Mouse (Mus musculus) frontal cortex, postnatal 10 days (tissue): ENCODE results near the gene Usp47.

Source experiments
- DNase-seq, 2 experiments: peaks; one replicate each; pipeline ENCODE4 v3.0.0; 2022; ENCODE audit warnings: low spot score in 2 of 2, mixed read lengths in 1 of 2

Gene Usp47

DNA sequence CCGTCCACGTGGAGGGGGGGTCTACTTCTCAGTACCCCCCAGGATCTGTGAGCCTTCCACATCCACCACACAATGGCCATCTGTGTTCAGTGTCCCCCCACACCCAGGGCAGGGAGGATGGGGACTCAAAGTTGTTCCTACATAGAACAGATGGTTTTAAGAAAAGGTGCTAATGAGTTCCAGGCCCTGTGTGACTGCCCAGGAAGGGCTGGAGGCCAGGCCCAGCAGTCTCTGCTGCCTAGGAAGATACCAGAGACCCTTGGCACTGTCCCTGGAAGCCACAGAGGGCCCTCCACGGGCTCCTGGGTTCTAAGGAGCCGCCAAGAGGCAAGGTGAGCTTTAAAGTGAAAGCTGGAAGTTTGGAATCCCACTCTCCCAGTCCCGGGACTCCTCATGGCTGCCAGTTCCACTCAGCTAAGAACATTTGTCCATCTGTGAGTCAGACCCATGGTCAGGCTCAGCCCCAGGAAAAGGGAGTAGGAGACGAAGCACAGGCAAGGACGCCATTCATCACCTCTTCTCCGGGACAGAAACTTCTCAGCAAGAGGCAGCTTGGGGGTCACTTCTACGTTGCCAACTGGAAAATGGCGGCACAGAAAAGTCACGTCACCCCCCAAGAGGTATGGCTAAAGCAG, 98.7 kb downstream of the Usp47 start:
- no peak for DNase-seq

DNA sequence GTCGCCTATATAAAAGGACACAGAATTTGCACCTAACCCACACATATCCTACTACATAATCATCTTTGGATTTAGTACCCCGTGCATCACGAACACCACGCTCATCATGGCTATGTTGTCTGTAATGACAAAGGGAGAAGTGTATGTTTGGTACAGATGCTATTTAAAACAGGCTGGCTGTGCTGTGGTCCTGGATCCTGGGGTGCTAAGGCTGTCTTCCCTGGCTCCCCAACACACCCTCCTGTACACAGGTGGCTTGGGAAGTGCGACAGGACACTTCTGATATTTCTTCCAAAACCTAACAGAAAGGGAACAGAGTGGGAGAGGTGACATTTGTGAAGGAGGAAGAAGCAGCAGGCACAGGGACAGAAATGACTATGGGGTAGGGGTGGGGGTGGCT, 100.3 kb downstream of the Usp47 start:
- DNase-seq = no peak

DNA sequence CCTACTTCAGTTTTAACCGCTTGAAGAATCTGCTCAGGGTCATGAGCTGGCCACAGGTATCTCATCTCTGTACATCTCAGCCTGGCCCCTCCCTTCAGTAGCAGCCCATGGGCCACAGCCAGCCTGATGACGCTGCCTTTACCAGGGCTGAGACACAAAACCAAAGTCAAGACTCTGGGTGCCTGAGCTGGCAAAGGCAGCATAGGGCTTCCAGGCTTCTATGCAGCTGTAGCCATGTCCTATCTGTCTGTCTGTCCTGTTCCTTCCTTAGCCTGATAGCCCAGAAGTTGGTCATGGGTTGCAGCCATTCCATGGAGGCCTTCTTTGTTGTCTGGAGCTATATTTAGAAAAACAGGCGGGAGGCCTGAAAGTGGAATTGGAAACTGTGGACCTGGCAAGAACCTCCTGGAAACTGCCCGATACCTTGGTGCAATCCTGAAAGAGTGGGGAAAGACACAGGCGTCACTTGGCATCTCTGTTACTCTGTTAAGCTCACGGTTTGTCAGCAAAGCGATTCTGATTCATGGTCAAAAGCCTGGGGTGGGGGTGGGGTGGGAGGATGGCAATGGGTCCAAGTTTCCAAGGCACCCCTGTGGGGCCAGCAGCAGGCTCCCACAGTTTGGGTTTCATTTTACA, 102.4 kb downstream of the Usp47 start:
- DNase-seq = no peak

DNA sequence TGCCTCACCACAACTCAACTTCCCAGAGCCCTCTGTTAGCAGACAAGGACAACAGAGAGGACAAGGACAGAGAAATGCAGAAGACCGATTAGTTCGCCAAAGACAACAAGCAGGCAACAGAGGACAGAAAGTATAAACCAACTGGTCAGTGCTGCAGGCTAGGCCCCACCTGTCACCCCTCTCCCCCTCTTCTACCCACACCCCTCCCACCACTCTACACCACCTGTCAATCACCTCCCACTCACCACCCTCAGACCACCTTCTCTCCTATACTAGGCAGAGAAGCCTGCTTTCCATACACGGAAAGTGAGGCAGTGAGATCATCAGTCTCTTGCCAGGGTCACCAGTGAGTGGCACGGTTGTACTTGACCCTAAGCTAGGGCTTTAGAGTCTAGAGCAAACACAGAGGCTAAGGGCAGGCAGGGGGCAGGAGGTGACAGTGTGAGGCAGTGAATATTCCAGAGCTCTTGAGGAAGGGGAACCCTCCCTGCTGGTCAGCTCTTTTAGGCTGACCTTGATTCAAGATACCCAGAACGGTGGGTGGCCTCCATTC, 103.9 kb downstream of the Usp47 start:
- no peak for DNase-seq

DNA sequence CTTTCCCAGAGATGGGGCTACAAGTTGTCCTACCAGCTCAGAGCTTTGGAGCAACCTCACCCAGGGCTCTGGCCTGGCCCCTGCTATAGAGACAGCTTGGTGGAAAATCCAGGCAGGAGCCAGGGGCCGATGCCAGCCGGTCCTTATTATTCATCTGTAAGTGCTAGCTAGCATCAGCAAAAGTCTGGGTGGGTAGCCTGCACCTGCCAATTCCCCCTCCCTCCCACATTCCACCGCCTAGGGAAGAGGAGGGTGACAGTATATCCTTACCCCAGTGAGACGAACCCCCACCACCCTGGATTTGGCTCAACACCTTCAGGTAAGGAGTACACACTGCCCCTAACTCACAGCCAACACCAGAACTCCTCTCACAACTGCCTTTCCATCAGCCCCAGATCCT, 104.7 kb downstream of the Usp47 start:
- DNase-seq = no peak

DNA sequence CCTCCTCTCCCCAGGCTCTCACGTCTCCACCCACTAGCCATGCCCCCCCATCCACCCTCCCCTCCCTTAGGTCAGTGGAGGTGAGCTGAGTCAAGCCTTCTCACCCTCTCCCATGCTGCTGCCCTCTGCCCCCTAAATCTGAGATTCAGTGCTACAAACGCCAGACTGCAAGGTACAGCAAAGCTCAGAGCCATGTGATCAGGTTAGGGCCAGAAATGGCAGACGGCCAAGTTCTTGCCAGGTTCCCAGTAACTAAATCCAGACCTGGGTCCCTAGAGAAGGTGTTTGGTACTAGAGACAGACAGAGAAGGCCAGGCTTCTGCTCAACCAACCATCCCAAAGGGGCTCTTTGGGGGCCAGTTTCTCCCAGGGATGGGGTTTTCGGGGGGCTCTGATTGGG, 105.5 kb downstream of the Usp47 start:
- no peak for DNase-seq

DNA sequence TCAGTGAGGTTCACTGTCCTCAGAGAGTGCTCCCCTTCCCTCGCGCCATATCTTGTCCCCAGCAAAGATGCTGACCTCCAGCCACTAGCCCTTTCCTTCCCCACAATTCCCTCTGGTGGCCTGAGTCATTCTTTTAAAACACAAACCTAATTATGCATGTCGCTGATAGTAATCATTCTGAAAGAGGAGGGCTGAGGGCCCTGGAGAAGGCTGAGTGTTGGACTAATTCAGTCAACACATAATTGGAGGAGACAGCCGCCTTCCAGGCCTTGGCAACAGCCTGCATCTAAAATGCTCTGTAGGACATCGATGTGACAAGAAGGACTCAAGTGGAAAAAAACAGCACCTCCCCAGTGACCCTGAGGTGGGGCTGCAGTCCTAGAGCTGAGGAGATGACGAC, 106.5 kb downstream of the Usp47 start:
- no peak for DNase-seq

DNA sequence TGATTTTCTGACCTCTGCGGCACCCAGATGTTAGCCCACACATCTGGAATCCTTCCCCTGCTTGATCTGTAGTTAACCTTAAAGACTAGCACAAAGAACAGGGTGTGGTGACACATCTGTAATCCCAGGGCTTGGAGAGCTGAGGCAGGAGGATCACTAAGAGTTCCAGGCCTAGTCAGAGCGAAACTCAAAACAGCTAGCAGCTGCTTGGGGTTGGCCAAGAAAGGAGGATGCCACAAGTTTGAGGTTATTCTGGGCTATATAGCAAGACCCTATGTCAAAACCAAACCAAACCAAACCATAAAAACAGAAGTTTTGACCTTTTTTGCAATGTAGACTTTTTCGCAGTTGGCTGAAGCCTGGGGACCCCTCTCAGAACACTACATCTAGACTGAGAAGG, 107.4 kb downstream of the Usp47 start:
- DNase-seq = no peak

DNA sequence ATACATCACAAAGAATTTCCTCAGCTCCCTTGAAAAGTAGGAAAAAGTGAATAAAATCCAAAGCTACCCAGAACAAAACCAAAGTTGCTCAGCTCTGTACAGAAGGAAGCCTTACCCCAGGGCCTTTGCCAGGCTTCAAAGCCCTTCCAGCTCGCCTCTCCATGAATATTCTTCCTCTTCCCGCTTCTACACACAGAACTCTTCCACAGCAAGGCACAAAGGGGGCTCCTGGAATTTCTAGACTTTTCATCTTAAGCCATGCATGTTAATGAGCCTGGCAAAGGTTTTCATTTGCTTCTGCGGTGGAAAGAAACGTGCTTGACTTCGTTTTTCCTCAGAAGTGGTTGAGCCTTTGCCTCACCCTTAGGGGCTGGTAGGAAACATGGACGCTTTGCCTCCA, 108.7 kb downstream of the Usp47 start:
- DNase-seq = no peak

DNA sequence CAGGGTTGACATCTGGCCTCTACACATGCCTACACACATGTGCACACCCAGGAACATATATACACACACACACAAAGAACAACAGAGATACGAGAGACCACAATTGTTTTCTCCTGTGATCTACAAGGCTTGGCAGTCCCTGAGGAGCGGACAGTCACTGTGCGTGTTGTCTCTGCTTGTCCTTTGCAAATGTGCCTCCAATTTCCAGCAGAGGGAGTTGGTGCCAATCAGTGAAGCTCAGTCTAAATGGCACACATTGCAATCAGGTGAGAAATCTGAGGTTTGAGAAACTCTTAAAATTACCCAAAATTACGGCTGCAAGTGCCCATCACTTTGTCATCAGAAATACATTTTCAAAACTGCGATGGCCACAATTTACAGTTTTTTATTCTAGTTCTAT, 110.0 kb downstream of the Usp47 start:
- no peak for DNase-seq

DNA sequence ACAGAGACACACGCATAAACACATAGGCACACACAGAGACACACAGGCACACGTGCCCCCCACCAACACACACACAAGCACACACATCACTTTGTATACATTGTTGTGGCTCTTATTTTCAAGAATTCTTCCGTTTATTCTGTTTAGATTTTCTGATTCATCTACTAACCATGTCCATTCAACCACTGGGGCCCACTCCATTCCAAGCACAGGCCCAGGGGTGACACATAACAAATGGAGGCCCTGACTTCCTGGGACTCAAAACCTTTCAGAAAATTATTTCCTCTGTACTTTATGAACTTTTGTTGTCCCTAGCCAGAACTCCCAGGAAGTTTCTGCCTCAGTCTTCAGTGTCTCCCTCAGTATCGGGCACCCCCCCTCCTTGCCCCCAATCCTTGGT, 111.9 kb downstream of the Usp47 start:
- no peak for DNase-seq

DNA sequence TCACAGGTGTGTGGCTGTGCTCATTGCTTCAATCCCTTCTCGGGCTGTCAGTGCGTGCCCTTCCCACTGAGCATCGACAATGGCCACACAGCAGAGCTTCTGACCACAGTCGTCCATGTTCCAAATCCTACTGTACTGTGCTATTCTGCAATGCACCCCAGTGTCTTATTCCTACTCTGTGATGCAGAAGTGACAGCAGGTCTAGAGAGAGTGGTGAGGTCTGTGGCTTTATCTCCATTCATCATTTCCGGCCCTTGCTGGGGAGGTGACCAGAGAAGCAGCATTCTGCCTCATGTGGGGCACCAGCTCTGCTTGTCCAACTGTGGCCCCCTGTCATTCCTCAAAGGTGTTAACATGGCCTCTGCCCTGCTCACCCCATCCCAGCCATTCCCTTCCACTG, 113.2 kb downstream of the Usp47 start:
- no peak for DNase-seq

DNA sequence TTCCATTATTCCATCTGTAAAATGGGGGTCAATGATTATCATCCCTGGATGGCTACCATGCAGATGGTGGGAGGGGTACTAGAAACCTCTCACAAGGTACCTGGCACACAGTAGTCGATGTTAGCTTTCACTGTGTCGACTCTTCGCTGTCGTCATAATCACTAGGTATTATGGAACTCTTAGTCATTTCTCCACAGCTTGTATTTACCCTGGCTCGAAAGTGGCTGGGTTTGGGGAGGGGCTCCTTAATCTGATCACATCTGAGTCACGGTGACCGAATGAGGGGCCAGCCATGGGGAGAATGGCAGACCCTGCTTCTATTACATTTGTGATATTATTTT, 114.8 kb downstream of the Usp47 start:
- no peak for DNase-seq

DNA sequence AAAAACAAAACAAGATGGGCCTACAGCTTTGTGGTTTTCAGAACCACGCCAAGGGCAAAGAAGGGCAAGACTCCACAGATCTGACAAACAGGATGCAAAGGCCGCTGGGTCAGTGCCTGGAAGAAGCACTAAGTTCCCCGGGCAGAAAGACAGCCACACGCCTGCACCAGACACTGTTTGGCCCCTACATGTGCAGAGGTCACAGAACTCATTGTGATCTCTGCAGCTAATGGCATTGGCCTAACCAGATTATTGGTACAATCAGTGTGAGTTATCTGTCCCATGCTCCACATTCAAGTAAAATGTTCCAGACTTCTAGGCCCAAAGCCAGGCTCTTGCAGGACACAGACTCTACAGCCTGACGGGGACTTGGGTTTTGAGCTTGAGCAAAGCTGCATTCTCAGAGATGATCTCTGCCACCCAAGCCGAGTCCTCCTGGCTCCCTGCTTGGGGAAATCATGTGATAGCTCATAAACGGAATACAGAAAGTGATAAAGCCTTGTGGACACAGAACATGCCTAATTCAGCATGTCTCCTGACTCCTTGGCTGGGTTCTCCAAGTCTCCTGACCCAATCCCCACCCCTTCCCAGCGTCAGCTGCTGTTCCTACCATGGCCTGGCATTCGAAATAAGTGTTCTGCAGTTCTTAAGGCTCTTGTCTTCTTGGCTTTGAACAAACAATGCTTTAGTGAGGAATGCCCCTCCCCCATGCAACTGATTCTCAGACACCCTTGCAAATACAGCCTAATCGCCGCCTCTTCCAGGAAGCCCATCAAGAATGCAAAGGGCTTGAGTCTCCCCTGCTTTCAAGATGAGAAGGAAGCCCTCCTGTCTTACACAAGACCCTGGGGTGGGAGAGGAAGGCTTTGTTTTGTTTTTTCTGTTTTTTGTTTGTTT, 115.5 kb downstream of the Usp47 start:
- no peak for DNase-seq

DNA sequence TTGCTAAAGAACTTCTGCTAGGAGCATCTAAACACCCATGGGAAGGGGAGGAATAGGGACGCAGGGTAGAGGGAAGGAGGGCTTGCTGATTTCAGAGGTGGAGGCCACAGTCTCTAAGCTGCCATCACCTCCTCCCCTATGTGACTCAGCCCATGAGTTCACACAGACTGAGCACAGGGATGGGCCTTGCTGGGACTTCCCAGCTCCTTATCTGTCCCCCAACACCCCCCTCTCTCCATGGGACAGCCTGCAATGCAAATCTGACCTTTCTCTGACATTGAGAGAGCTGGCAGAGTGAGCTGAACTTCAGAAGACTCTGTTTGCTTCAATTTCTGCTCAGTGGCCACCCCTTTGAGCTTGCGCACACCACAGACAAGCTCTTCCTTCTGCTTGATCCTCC, 117.4 kb downstream of the Usp47 start:
- no peak for DNase-seq

DNA sequence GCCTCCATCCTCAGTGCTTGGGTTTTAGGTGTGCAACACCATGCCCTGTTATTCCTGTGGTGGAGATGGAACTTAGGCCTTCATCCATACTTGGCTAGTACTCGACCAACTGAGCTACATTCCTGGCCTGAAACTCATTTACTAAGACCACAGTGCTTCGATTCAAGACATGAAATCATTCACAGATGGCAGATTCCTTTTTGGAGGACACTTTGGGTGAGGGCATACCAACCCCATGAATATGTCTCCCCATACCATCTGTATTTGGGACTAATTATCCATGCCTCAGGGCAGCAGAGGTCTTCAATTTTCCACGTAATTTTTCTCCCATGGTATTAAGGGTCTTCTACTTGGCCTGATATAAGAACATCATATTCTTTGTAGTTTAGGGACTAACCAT, 119.3 kb downstream of the Usp47 start:
- DNase-seq = no peak

DNA sequence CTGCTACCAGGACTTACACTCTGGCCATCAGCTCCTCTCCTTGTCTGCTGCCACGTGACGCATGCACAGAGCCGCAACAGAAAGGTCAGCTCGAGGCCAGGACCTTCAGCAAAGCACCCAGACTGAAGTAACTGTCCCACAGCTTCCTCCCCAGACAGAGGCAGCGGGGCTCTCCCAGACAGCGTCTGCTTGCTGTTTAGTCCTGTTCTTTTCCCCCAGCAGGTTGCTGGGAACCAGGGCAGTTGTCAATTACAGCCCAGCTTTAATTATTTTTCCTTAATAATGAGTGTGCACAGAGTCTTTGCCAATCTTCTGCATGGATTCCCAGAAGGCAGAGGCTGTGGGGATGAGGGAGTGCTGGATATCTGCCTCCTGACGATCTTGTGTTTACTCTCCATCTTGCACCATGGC, 119.8 kb downstream of the Usp47 start:
- DNase-seq = no peak

DNA sequence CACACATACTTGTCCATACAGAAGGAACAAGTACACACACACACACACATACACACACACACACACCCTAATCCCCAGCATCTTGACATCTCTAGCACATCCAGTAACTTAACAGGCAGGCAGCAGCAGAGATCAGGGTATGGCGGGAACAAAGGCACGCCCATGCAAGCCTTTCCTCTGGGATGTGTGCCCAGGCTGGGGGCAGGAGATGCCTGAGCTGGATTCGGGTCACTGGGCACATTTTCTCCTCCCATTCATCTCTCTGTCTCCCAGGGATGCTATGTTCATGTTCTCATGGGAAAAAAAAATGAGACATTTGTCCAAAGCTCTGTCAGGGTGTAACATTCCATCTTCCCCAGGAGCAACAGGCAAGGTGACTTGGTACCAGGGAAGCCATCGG, 120.7 kb downstream of the Usp47 start:
- DNase-seq = no peak

DNA sequence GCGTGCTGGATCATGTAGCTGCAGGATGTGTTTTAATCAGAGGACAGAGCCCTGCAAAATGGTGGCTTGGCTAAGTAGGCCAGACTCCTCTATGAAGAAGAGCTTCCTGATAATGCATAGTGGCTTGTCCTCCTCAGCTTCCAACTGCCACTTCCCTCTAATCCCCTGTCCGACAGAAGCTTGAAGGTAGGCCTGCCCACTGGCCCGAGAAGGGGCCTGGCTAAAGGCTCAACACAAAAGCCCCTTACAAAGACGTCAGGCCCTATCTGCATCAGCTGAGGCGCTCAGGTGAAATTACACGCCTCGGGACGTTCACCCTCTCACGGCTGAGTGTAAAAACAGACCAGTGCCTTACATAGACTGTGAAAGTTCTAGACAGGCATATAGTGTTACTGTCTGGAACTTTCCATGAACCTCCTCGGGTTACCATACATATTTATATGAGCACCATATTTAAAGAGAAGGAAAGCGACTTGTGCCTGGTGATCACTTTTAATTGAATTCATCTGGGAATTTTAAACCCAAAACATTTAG, 121.4 kb downstream of the Usp47 start:
- DNase-seq = no peak

DNA sequence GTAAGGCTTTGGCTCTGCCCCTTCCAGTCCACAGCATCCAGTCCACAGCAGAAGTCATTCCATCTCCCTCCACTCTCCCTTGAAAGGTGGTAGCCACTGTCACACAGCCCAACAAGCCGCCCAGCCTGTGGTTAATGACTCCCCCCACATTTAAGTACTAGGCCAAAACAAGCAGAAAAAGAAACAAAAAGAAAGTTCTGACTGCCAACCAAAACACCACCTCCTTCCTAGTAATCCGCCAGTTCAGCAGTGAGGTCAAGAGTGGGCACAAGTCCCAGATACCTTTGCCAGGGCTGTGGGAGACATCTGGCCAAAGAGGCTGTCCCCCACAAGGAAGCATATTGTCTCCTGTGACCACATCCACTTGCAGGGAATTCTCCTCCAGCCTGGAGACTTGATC, 124.7 kb downstream of the Usp47 start:
- DNase-seq = no peak

DNA sequence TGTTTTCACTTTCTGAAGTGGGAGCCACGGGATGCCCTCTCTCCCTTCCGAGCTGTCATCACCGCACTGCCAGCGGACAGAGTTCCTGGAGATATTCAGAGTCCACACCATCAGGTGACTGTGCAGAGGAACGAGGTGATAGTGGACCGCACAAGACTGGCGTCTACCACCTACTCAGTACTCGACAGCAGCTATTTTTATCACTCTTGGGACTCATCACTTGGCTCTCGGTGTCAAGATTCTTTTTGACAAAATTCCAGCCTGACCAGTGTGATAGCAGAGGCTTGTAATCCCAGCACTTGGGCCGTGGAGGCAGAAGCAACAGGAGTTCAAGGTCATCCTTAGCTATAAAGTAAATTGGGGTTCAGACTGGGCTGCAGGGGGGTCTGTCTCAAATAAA, 125.8 kb downstream of the Usp47 start:
- DNase-seq = no peak

DNA sequence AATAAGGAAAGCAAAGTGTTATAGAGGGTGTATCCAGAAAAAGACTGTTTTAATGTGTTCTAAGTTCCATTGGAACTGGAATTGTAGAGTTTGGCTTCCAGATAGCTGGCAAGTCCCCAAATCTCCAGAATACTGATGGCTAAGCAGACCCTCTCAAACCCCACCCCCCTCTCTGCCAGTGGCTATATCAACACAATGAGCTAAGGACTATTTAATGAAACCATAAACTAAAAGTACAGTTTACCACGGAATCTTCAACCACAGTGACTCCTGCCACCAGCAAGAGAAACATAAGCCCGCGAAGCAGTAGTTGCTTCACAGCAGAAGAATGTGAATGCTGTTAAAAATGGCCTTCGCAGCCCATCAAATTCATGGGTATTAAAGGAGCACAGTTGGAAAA, 131.1 kb downstream of the Usp47 start:
- no peak for DNase-seq

DNA sequence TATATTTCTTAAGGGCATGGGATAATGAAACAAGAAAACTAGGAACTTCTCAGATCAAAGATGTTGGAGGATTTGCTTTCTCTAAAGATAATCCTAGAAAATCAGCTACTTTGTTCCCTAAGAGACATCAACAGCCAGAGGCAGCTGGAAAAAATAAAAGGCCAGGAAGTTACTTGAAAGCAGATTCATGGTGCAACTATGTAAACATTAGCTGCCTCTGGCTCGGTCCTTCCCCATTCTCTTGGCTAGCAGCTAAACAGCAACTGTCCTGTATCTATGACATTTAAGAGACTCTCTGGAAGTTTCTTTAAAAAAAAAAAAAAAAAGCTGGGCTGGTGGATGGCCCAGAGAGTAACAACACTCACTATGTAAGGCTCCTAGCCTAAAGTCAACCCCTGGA, 131.9 kb downstream of the Usp47 start:
- no peak for DNase-seq
